Mouse (Mus musculus) brain, embryonic 14.5 days (tissue): ENCODE data around the gene Ager.

Experiments used
- CTCF ChIP-seq: fragments of 200-500 bp; IDR thresholded peaks from 2 replicates; pipeline ENCODE4 v1.5.1; 2012; ENCODE audit warnings: inconsistent platforms, mild to moderate bottlenecking, moderate library complexity, borderline replicate concordance; ENCODE audit not compliant: insufficient read depth, insufficient read length; ENCODE audit errors: extremely low read depth
- POLR2A ChIP-seq: fragments of 200-500 bp; IDR thresholded peaks from 2 replicates; pipeline ENCODE4 v1.6.1; 2012; ENCODE audit warnings: mild to moderate bottlenecking, inconsistent platforms, borderline replicate concordance; ENCODE audit not compliant: poor library complexity, insufficient read depth, insufficient read length, severe bottlenecking; ENCODE audit errors: extremely low read depth

- TF ChIP-seq CTCF, result no peak
- no peak for TF ChIP-seq POLR2A
Observed at GRCm38 (mm10) chr17:34568421-34568820, 29.2 kb upstream of the Ager start.
